16 mouse cellular contexts compared by ENCODE assay signal in the genomic region with DNA sequence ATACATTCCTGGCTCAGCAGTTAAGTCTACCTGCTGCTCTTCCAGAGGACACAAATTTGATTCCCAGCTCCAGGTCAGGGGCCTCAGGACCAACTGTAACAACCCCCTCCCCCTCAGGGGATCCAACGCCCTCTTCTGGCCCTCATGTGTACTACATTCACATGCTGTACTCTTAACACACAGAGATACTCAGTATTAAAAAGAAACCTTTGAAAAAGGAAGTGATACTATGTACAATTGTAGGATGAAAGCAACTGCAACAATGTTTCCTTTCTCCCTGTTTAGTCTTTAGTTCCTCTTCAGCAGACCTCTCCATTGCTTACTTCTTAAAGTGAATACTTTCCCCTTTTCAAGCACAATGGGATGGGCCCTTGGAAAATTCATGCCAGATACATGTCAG. TPM values are rescaled to one million over a fixed set of nuclear protein-coding genes. Genes with fewer than 3 reads are reported as not detected.
DNase-seq lines count a peak whose midpoint lies in the region; ATAC-seq and TF ChIP-seq lines count a peak whose summit lies in the region.
"Had no signal": no experiment of that assay in that cellular context is flagged by ENCODE, and none has a peak within 500 bp of the region (broad histone marks: within the 10 kb centered on the region; RNA-seq: fewer than 3 reads in every experiment).

No protein-coding gene starts in this region.

- no peak for DNase-seq in gastrocnemius, adult 2 months
- DNase-seq in gastrocnemius, postnatal 36 days, result no peak
- no peak for DNase-seq in liver, postnatal 0 days
- DNase-seq in liver, result no peak
- peak; percentile 11 for DNase-seq in NIH3T3 (ENCODE audit: low read depth)
- DNase-seq in cerebellum, postnatal 36 days, result no peak
- DNase-seq: cerebellum, adult 2 months; heart, postnatal 10 days; left cerebral cortex, postnatal 4 days; thymus, postnatal 25 days had no signal

- no peak overlapping the region for H3K4me3 ChIP-seq in gastrocnemius, adult 2 months
- H3K4me3 ChIP-seq in liver, postnatal 0 days (ENCODE audit: low read depth, low read length), result no peak overlapping the region
- H3K4me3 ChIP-seq: hindbrain, embryonic 15.5 days; liver, embryonic 15.5 days; megakaryocyte, embryonic 14.5 days had no signal

- no peaks in the 10 kb centered on the region for H3K4me1 ChIP-seq in liver, postnatal 0 days (ENCODE audit: insufficient read depth)
- H3K4me1 ChIP-seq: liver, embryonic 15.5 days had no signal

- 57% methylated on average over 1 of the region's 1 CpGs for WGBS in liver, postnatal 0 days (ENCODE audit: insufficient replicate concordance)

- H3K9ac ChIP-seq in liver, postnatal 0 days (replicated peaks), result no peak overlapping the region
- H3K9ac ChIP-seq: hindbrain, embryonic 15.5 days; liver, embryonic 15.5 days had no signal

- no peak for TF ChIP-seq EP300 in liver, postnatal 0 days (IDR thresholded peaks at IDR 0.05; ENCODE audit: low read depth)

- no peak overlapping the region for H3K27ac ChIP-seq in gastrocnemius, adult 2 months
- H3K27ac ChIP-seq in liver, postnatal 0 days (ENCODE audit: low read depth), result no peak overlapping the region
- H3K27ac ChIP-seq: hindbrain, embryonic 15.5 days; liver, embryonic 15.5 days had no signal

- no peaks in the 10 kb centered on the region for H3K9me3 ChIP-seq in liver, postnatal 0 days (ENCODE audit: low read length)
- H3K9me3 ChIP-seq: hindbrain, embryonic 15.5 days; liver, embryonic 15.5 days; megakaryocyte, embryonic 14.5 days had no signal

- intact Hi-C loops in gastrocnemius, adult 2 months (cut with DNase I), result no loop called here
- intact Hi-C loops in gastrocnemius, postnatal 36 days (cut with DNase I), result no loop called here

- no peaks in the 10 kb centered on the region for H3K27me3 ChIP-seq in liver, postnatal 0 days (ENCODE audit: insufficient read depth, low read length)
- H3K27me3 ChIP-seq: hindbrain, embryonic 15.5 days; liver, embryonic 15.5 days had no signal

- H3K4me2 ChIP-seq in liver, postnatal 0 days (ENCODE audit: low read depth, low read length), result no peak overlapping the region
- H3K4me2 ChIP-seq: hindbrain, embryonic 15.5 days; liver, embryonic 15.5 days had no signal

- peak; percentile 38; the same call in 1 of the 2 replicates for TF ChIP-seq CTCF in gastrocnemius, adult 2 months (IDR thresholded peaks at IDR 0.05)
- peak; percentile 46; the same call in 1 of the 2 replicates for TF ChIP-seq CTCF in liver, postnatal 0 days (IDR thresholded peaks at IDR 0.05; ENCODE audit: low read depth)

- H3K36me3 ChIP-seq in liver, postnatal 0 days (replicated peaks; ENCODE audit: insufficient read depth, low read length), result peaks cover 14% of the 10 kb centered on the region; the same call in 1 of the 2 replicates
- H3K36me3 ChIP-seq: hindbrain, embryonic 15.5 days; liver, embryonic 15.5 days had no signal

- ATAC-seq in liver, postnatal 0 days, result no peak
- ATAC-seq in megakaryocyte, adult 5-6 weeks (ENCODE audit: poor library complexity, severe bottlenecking), result peak; percentile 66
- no peak for ATAC-seq in erythroid progenitor cell, adult 5-6 weeks (replicated peaks; ENCODE audit: low FRiP score, poor library complexity, severe bottlenecking)
- ATAC-seq: activated CD4-positive, CD25-positive, alpha-beta regulatory T cell, adult 4 months had no signal

RNA-seq across cellular contexts. Expression of a gene that starts 52.4 kb away (rescaled TPM):
- 10 to 100 TPM; 21.1 to 23.6 TPM for total RNA-seq in gastrocnemius, adult 2 months (2021)
- total RNA-seq in gastrocnemius, postnatal 36 days (2021), result 10 to 100 TPM; 17.8 to 21.3 TPM
- polyA plus RNA-seq in liver, postnatal 0 days (2015; fragmentation: Nextera tagmentation; extraction: Ambion mirVana), result 3.7 and 5.2 TPM in 2 replicates
- 16.9 and 19.6 TPM in 2 replicates for total RNA-seq in megakaryocyte, adult 5-6 weeks (2015)
- 33.1 and 33.4 TPM in 2 replicates for total RNA-seq in megakaryocyte, adult 5-6 weeks (2017)
- total RNA-seq in erythroid progenitor cell, adult 5-6 weeks (2015; ENCODE audit: low replicate concordance), result 15.5 and 16.6 TPM in 2 replicates
- 21.2 and 22.6 TPM in 2 replicates for total RNA-seq in erythroid progenitor cell, adult 5-6 weeks (2017; ENCODE audit: low replicate concordance)
